Mouse (Mus musculus): ENCODE results near the gene Sgca.

Gene Sgca

GRCm38 (mm10) chr11:94942282-94943023, 33.7 kb downstream of the Sgca start:
- DNase-seq, result peak; percentile 63 to 70

- no peak for DNase-seq
These were observed 34.4 kb downstream of the Sgca start for GRCm38 (mm10) chr11:94941776-94942175.

DNA sequence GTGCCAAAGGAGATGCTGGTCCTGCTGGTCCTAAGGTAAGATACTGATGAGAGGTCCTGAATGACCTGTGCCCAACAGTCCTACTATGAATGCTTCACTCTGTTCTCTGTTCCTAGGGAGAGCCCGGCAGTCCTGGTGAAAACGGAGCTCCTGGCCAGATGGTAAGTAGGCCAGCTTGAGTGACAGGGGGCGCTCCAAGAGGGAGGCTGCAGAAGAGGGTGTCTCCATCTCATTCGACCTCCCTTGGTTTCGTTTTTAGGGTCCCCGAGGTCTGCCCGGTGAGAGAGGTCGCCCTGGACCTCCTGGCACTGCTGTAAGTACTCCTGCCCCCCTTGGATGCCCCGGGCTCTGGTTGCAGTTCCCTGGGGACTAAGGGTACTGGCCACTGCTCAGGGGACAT, 35.0 kb downstream of the Sgca start:
- DNase-seq, result no peak

DNA sequence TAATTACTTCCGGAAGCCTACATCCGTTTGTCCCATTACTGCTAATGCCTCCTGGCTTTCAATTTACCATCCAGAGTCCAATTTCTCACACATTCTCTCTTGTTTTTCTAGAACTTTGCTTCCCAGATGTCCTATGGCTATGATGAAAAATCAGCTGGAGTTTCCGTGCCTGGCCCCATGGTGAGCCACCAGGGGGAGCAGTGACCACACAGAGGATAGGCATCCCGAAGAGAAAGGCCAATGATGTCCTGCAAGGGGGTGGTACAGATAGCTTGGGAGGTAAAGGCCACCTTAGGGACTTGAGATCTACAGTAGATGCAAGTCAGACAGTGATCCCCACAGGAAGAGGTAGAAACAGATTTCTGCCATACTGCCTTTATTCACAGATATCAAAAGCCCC, 36.8 kb downstream of the Sgca start:
- DNase-seq, result peak; percentile 89 to 90

GRCm38 (mm10) chr11:94938296-94938695, 37.8 kb downstream of the Sgca start:
- no peak for DNase-seq

GRCm38 (mm10) chr11:94937787-94938186, 38.3 kb downstream of the Sgca start:
- DNase-seq, result no peak

GRCm38 (mm10) chr11:94937335-94937781, 38.8 kb downstream of the Sgca start:
- peak; percentile 75 to 80 for DNase-seq

GRCm38 (mm10) chr11:94936851-94937295, 39.3 kb downstream of the Sgca start:
- peak; percentile 95 to 96 for DNase-seq

DNA sequence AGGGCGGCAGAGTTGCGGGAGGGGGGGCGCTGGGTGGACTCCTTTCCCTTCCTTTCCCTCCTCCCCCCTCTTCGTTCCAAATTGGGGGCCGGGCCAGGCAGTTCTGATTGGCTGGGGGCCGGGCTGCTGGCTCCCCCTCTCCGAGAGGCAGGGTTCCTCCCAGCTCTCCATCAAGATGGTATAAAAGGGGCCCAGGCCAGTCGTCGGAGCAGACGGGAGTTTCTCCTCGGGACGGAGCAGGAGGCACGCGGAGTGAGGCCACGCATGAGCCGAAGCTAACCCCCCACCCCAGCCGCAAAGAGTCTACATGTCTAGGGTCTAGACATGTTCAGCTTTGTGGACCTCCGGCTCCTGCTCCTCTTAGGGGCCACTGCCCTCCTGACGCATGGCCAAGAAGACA, 40.1 kb downstream of the Sgca start, which contains the start of gene Col1a1:
Col1a1 (plus strand) TSS at position 180 of the 400 bp plus-strand sequence.
- peak; percentile 83 to 88 for DNase-seq

- peak in 1 of 2 experiments; percentile 60 for DNase-seq
These were observed 41.6 kb downstream of the Sgca start for GRCm38 (mm10) chr11:94934526-94934925.

- DNase-seq, result peak; percentile 68 to 79
These were observed 42.5 kb downstream of the Sgca start for GRCm38 (mm10) chr11:94933584-94933983.

GRCm38 (mm10) chr11:94930151-94930550, 46.0 kb downstream of the Sgca start:
- peak in 1 of 2 experiments; percentile 50 for DNase-seq

- no peak for DNase-seq
These were observed 46.5 kb downstream of the Sgca start for GRCm38 (mm10) chr11:94929599-94929998.

GRCm38 (mm10) chr11:94928820-94929219, 47.3 kb downstream of the Sgca start:
- DNase-seq, result peak; percentile 97 to 98

DNA sequence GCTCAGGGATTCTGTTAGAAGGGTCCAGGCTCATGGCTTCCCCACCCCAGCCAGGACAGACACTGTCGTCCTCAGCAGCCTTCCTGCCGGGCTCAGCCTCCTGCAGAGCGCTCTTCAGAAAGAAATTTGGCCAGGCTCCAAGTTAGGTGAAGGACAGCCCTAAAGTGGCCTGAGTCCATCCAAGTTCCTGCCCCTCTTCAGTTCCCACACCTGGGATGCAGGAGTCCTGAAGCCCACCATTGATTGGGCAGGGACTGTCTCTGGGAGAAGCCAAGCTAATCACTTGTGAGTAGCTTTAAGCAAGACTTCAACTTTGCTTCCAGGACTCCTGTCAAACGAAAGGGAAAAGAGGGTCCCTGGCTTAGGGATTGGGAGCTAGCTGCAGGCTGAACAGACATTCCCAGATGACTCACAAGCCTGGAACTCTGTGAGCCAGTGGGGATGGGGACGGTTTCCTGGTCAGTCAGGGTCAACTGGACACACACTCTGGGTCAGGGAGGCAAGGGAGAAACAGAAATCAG, 48.3 kb downstream of the Sgca start:
- peak in 1 of 2 experiments; percentile 48 for DNase-seq

GRCm38 (mm10) chr11:94926431-94926830, 49.7 kb downstream of the Sgca start:
- DNase-seq, result peak in 1 of 2 experiments; percentile 22

GRCm38 (mm10) chr11:94924977-94925376, 51.1 kb downstream of the Sgca start:
- no peak for DNase-seq

DNA sequence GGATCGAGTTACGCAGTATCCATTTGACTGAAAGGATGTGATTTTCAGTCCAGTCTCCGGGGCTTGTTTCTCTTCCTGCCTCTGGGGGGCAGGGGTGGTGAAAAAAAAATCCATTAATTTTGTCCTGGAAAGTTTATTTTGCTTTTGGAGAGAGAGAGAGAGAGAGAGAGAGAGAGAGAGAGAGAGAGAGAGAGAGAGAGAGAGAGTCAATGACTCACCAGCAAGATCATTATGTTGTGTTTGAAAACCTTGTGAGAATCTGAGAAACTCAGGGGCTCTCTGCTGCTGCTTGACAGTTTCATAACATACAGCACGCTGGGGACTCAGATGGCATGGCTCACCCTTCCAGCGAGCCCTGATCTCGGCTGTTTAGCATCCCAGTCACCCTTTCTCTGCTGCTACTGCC, 55.1 kb downstream of the Sgca start:
- peak in 1 of 2 experiments; percentile 29 for DNase-seq

DNA sequence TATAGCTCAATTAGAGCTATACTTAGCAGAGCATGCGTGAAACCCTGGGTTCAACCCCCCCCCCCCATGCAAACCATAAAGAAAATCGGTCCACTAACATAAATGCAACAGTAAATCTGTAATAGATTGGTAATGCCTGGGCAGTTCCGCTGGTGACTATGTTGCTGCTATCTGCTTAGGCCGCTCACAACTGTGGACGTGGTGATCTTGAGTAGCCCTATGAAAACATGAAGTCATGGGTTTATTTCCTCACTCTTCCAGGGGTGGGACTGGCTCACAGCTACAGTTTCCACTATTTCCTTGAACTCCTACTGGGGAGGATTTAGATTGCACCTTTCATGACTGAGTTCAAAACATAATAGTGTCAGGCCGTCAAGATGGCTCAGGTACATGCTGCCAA, 58.4 kb downstream of the Sgca start:
- DNase-seq, result no peak

DNA sequence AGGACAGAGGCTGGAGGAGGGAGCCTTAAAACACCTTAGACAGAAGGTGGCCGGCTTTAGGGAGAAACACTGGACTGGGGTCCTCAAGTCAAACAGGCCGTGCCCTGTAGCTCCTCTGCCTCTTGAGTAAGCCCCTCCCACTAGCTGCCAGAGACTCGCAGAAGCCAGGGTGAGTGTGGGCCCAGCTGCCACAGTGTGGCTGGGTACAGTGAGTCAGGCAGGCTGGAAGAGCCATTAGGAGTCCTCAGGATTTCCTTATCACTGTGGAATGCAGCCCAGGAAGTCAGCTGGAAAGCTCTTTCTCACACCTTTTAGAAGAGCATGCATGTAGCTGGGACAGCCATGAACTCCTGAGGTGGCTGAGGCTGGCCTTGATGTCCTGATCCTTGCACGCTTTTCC, 59.6 kb downstream of the Sgca start:
- DNase-seq, result peak in 1 of 2 experiments; percentile 33

DNA sequence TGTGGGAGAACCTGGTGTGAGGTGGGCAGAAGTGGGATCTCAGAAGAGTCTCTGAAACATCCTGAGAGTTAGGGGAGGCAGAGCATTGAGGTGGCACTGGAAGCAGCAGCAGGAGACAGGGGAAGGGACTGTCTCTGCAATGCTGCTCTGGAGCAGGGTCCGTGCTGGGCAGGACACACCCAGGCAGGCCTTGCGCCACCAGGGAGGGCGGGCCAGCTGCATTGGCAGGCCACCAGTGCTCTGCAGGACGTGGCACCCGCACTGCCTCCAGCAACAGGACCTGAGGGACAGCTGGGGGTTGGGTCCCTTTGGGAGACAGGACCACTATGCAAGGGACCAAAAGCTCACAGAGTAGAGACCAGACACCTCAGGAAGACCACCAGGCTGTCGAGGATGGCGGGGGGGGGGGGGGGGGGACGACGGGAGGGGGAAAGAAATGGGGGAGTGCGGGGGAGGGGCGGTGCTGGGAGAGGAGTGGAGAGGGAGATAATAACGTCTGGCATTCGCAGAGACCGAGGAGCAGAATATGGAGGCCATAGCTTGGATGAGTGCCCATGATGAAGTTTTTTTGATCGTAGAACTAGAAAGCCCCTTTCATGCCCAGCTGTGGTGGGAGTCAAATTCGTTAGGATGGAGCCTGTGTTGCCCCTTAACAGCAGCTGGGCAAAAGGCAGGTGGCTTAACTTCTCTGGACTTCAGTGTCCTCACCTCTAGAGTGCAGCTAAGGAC, 60.3 kb downstream of the Sgca start:
- peak in 1 of 2 experiments; percentile 48 for DNase-seq

- no peak for DNase-seq
These were observed 62.6 kb downstream of the Sgca start for GRCm38 (mm10) chr11:94913302-94914090.
